Mouse (Mus musculus) cerebellum, adult 2 months (tissue): ENCODE data around the gene 4930548H24Rik.

ENCODE experiments used
- CTCF ChIP-seq: fragments of 200-500 bp; IDR thresholded peaks from 2 replicates; pipeline ENCODE4 v1.5.1; 2011; ENCODE audit warnings: low read depth, mild to moderate bottlenecking, control low read depth, low read length, moderate library complexity, borderline replicate concordance; ENCODE audit not compliant: insufficient read depth
- POLR2A ChIP-seq: fragments of 200-500 bp; IDR thresholded peaks from 2 replicates; pipeline ENCODE4 v1.6.1; 2011; ENCODE audit warnings: low read length, control low read depth, borderline replicate concordance; ENCODE audit not compliant: insufficient read depth

- TF ChIP-seq CTCF, result no peak
- no peak for TF ChIP-seq POLR2A
Measured at GRCm38 (mm10) chr5:31535228-31535627, 49.7 kb downstream of the 4930548H24Rik start.
